Mouse (Mus musculus) C2C12 (cell line): ENCODE measurements around the gene Txlnb.

ENCODE experiments used
- CEBPB ChIP-seq: IDR thresholded peaks from one replicate; pipeline ENCODE4 v1.6.1; 2011; ENCODE audit warnings: low read depth, mild to moderate bottlenecking, control low read depth, moderate library complexity
- CTCF ChIP-seq: IDR thresholded peaks from one replicate; pipeline ENCODE4 v1.5.1; 2011; ENCODE audit not compliant: control insufficient read depth, insufficient read depth, insufficient read length
- MAX ChIP-seq: IDR thresholded peaks from one replicate; pipeline ENCODE4 v1.6.1; 2011; ENCODE audit warnings: mild to moderate bottlenecking, control low read depth
- MYOD1 ChIP-seq: IDR thresholded peaks from one replicate; pipeline ENCODE4 v1.6.1; 2011; ENCODE audit warnings: low read depth; ENCODE audit not compliant: control insufficient read depth, insufficient read length
- MYOG ChIP-seq: IDR thresholded peaks from one replicate; pipeline ENCODE4 v1.6.1; 2011; ENCODE audit not compliant: control insufficient read depth, insufficient read length; ENCODE audit errors: extremely low read depth
- USF1 ChIP-seq: IDR thresholded peaks from one replicate; pipeline ENCODE4 v1.6.1; 2011; ENCODE audit warnings: low read depth, mild to moderate bottlenecking, control low read depth, moderate library complexity

DNA sequence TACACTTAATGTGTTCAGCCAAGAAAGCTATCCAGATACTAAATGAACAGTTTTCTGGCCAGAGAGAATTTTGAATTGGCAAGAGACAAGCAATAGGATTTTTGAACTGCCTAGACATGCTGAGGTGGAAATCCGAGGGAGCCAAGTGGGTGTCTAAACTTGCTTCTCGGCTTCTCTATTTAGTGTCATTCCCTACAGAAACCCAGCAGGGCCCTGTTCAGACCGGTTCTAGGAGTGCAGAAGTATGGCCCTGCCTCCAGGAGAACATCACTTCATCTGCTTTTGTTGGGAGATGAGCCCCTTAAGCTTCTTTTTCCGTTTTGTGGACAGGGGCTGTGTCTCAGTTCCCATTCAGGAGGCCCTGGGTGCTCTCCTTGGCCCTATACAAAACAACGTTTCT is 43.5 kb upstream of the Txlnb start:
- no peak for TF ChIP-seq CTCF
- TF ChIP-seq MYOD1: no peak
- TF ChIP-seq CEBPB: no peak
- TF ChIP-seq USF1: no peak
- no peak for TF ChIP-seq MAX
- no peak for TF ChIP-seq MYOG
